Mouse (Mus musculus) ES-E14 (cell line): ENCODE measurements at regions not wholly inside any gene's neighbourhood (a gene's known extent, or its start where the extent isn't known, plus 50 kb on each side); places are given as distances from the start of the nearest gene placed in this dataset.

Source experiments
- CHD2 ChIP-seq: IDR thresholded peaks from 2 replicates; pipeline ENCODE4 v1.6.1; 2014; ENCODE audit warnings: mild to moderate bottlenecking, low read depth, low read length, inconsistent platforms
- HCFC1 ChIP-seq: IDR thresholded peaks from 2 replicates; pipeline ENCODE4 v1.6.1; 2012; ENCODE audit warnings: low read length, inconsistent platforms, borderline replicate concordance; ENCODE audit not compliant: insufficient read depth
- ZC3H11A ChIP-seq: IDR thresholded peaks from 2 replicates; pipeline ENCODE4 v1.6.1; 2012; ENCODE audit warnings: low read depth, mild to moderate bottlenecking, inconsistent platforms, low read length, borderline replicate concordance

GRCm38 (mm10) chr2:61965916-61966315 lies 80.3 kb upstream of the Slc4a10 start:
- TF ChIP-seq ZC3H11A: no peak
- no peak for TF ChIP-seq CHD2
- no peak for TF ChIP-seq HCFC1
